Mouse (Mus musculus): ENCODE measurements at regions not wholly inside any gene's neighbourhood (a gene's known extent, or its start where the extent isn't known, plus 50 kb on each side); places are given as distances from the start of the nearest gene placed in this dataset.

- ATAC-seq (replicated peaks; ENCODE audit: insufficient number of reproducible peaks, low FRiP score, low TSS enrichment, low read depth) (no peak), DNase-seq (ENCODE audit: low spot score) (no peak)
- no peaks in the 10 kb centered on the region for H3K9me3 ChIP-seq (replicated peaks; ENCODE audit: control insufficient read depth, low read length)
- H3K27me3 ChIP-seq (ENCODE audit: control insufficient read depth, insufficient read depth, low read length): no peaks in the 10 kb centered on the region
- no peak overlapping the region for H3K4me3 ChIP-seq (ENCODE audit: low read depth, low read length)
- H3K27ac ChIP-seq (replicated peaks; ENCODE audit: low read depth, low read length): no peak overlapping the region
- H3K36me3 ChIP-seq (replicated peaks; ENCODE audit: control insufficient read depth, insufficient read depth, low read depth, low read length): no peaks in the 10 kb centered on the region
- WGBS: 45% methylated on average over 2 of the region's 2 CpGs
- H3K9ac ChIP-seq (replicated peaks; ENCODE audit: low read length): no peak overlapping the region
- no peaks in the 10 kb centered on the region for H3K4me1 ChIP-seq (ENCODE audit: control insufficient read depth, insufficient read depth, low read length)
- H3K4me2 ChIP-seq (ENCODE audit: low read depth, low read length): no peak overlapping the region
These were observed 63.0 kb downstream of the Kbtbd8 start for GRCm38 (mm10) chr6:95179993-95180392.

- Histone ChIP-seq H3K9me3 (replicated peaks; ENCODE audit: control insufficient read depth, low read length) (no peaks in the 10 kb centered on the region), H3K9ac (replicated peaks; ENCODE audit: low read length) (no peak overlapping the region), H3K36me3 (replicated peaks; ENCODE audit: control insufficient read depth, insufficient read depth, low read depth, low read length) (no peaks in the 10 kb centered on the region), H3K27ac (replicated peaks; ENCODE audit: low read depth, low read length) (no peak overlapping the region), H3K4me2 (ENCODE audit: low read depth, low read length) (no peak overlapping the region), H3K4me3 (ENCODE audit: low read depth, low read length) (no peak overlapping the region), H3K27me3 (ENCODE audit: control insufficient read depth, insufficient read depth, low read length) (no peaks in the 10 kb centered on the region), H3K4me1 (ENCODE audit: control insufficient read depth, insufficient read depth, low read length) (no peaks in the 10 kb centered on the region)
- ATAC-seq (replicated peaks; ENCODE audit: insufficient number of reproducible peaks, low FRiP score, low TSS enrichment, low read depth) (no peak), DNase-seq (ENCODE audit: low spot score) (no peak)
- 14% methylated on average over 1 of the region's 1 CpGs for WGBS
These were observed 65.2 kb downstream of the Kbtbd8 start for GRCm38 (mm10) chr6:95182238-95182637.

GRCm38 (mm10) chr6:95185074-95185931, 68.3 kb downstream of the Kbtbd8 start:
- Histone ChIP-seq H3K36me3 (replicated peaks; ENCODE audit: control insufficient read depth, insufficient read depth, low read depth, low read length) (no peaks in the 10 kb centered on the region), H3K9ac (replicated peaks; ENCODE audit: low read length) (no peak overlapping the region), H3K9me3 (replicated peaks; ENCODE audit: control insufficient read depth, low read length) (no peaks in the 10 kb centered on the region), H3K27ac (replicated peaks; ENCODE audit: low read depth, low read length) (no peak overlapping the region), H3K27me3 (ENCODE audit: control insufficient read depth, insufficient read depth, low read length) (no peaks in the 10 kb centered on the region), H3K4me3 (ENCODE audit: low read depth, low read length) (no peak overlapping the region), H3K4me1 (ENCODE audit: control insufficient read depth, insufficient read depth, low read length) (no peaks in the 10 kb centered on the region), H3K4me2 (ENCODE audit: low read depth, low read length) (no peak overlapping the region)
- DNase-seq (ENCODE audit: low spot score) (no peak), ATAC-seq (replicated peaks; ENCODE audit: insufficient number of reproducible peaks, low FRiP score, low TSS enrichment, low read depth) (no peak)
- 69% methylated on average over 7 of the region's 7 CpGs for WGBS

GRCm38 (mm10) chr6:95196631-95197030, 79.6 kb downstream of the Kbtbd8 start:
- H3K27me3 ChIP-seq (ENCODE audit: control insufficient read depth, insufficient read depth, low read length): no peaks in the 10 kb centered on the region
- ATAC-seq (replicated peaks; ENCODE audit: insufficient number of reproducible peaks, low FRiP score, low TSS enrichment, low read depth): no peak

GRCm38 (mm10) chr6:95198611-95199010, 81.6 kb downstream of the Kbtbd8 start:
- Histone ChIP-seq H3K4me3 (ENCODE audit: low read depth, low read length) (no peak overlapping the region), H3K9me3 (replicated peaks; ENCODE audit: control insufficient read depth, low read length) (no peaks in the 10 kb centered on the region), H3K27me3 (ENCODE audit: control insufficient read depth, insufficient read depth, low read length) (no peaks in the 10 kb centered on the region), H3K9ac (replicated peaks; ENCODE audit: low read length) (no peak overlapping the region), H3K27ac (replicated peaks; ENCODE audit: low read depth, low read length) (no peak overlapping the region), H3K4me2 (ENCODE audit: low read depth, low read length) (no peak overlapping the region), H3K4me1 (ENCODE audit: control insufficient read depth, insufficient read depth, low read length) (no peaks in the 10 kb centered on the region), H3K36me3 (replicated peaks; ENCODE audit: control insufficient read depth, insufficient read depth, low read depth, low read length) (no peaks in the 10 kb centered on the region)
- DNase-seq (ENCODE audit: low spot score): no peak
- 80% methylated on average over 6 of the region's 6 CpGs for WGBS
- no peak for ATAC-seq (replicated peaks; ENCODE audit: insufficient number of reproducible peaks, low FRiP score, low TSS enrichment, low read depth)

More at GRCm38 (mm10) chr6:95196631-95197030, 79.6 kb downstream of the Kbtbd8 start:
- no peaks in the 10 kb centered on the region for H3K4me1 ChIP-seq (ENCODE audit: control insufficient read depth, insufficient read depth, low read length)
- WGBS: 76% methylated on average over 2 of the region's 2 CpGs
- H3K27ac ChIP-seq (replicated peaks; ENCODE audit: low read depth, low read length): no peak overlapping the region
- no peak for DNase-seq (ENCODE audit: low spot score)
- H3K4me2 ChIP-seq (ENCODE audit: low read depth, low read length): no peak overlapping the region
- no peak overlapping the region for H3K9ac ChIP-seq (replicated peaks; ENCODE audit: low read length)
- no peaks in the 10 kb centered on the region for H3K36me3 ChIP-seq (replicated peaks; ENCODE audit: control insufficient read depth, insufficient read depth, low read depth, low read length)
- no peaks in the 10 kb centered on the region for H3K9me3 ChIP-seq (replicated peaks; ENCODE audit: control insufficient read depth, low read length)
- H3K4me3 ChIP-seq (ENCODE audit: low read depth, low read length): no peak overlapping the region

GRCm38 (mm10) chr6:95202291-95202790, 85.3 kb downstream of the Kbtbd8 start:
- H3K36me3 ChIP-seq (replicated peaks; ENCODE audit: control insufficient read depth, insufficient read depth, low read depth, low read length): no peaks in the 10 kb centered on the region
- no peaks in the 10 kb centered on the region for H3K4me1 ChIP-seq (ENCODE audit: control insufficient read depth, insufficient read depth, low read length)
- ATAC-seq (replicated peaks; ENCODE audit: insufficient number of reproducible peaks, low FRiP score, low TSS enrichment, low read depth) (peak; percentile 63; the same call in 1 of the 2 replicates), DNase-seq (ENCODE audit: low spot score) (peak; percentile 56)
- WGBS: 21% methylated on average over 6 of the region's 6 CpGs
- H3K9ac ChIP-seq (replicated peaks; ENCODE audit: low read length): no peak overlapping the region
- no peaks in the 10 kb centered on the region for H3K27me3 ChIP-seq (ENCODE audit: control insufficient read depth, insufficient read depth, low read length)
- no peaks in the 10 kb centered on the region for H3K9me3 ChIP-seq (replicated peaks; ENCODE audit: control insufficient read depth, low read length)
- H3K27ac ChIP-seq (replicated peaks; ENCODE audit: low read depth, low read length): peak overlapping the region; percentile 25; the same call in 1 of the 2 replicates
- H3K4me2 ChIP-seq (ENCODE audit: low read depth, low read length): no peak overlapping the region
- no peak overlapping the region for H3K4me3 ChIP-seq (ENCODE audit: low read depth, low read length)

GRCm38 (mm10) chr6:95202978-95203377, 85.9 kb downstream of the Kbtbd8 start:
- H3K27ac ChIP-seq (replicated peaks; ENCODE audit: low read depth, low read length): no peak overlapping the region
- no peaks in the 10 kb centered on the region for H3K36me3 ChIP-seq (replicated peaks; ENCODE audit: control insufficient read depth, insufficient read depth, low read depth, low read length)
- H3K27me3 ChIP-seq (ENCODE audit: control insufficient read depth, insufficient read depth, low read length): no peaks in the 10 kb centered on the region
- ATAC-seq (replicated peaks; ENCODE audit: insufficient number of reproducible peaks, low FRiP score, low TSS enrichment, low read depth) (peak; percentile 76; the same call in 1 of the 2 replicates), DNase-seq (ENCODE audit: low spot score) (peak; percentile 38)
- H3K4me1 ChIP-seq (ENCODE audit: control insufficient read depth, insufficient read depth, low read length): no peaks in the 10 kb centered on the region
- no peak overlapping the region for H3K4me3 ChIP-seq (ENCODE audit: low read depth, low read length)
- H3K9me3 ChIP-seq (replicated peaks; ENCODE audit: control insufficient read depth, low read length): no peaks in the 10 kb centered on the region
- no peak overlapping the region for H3K9ac ChIP-seq (replicated peaks; ENCODE audit: low read length)
- 59% methylated on average over 9 of the region's 9 CpGs for WGBS
- H3K4me2 ChIP-seq (ENCODE audit: low read depth, low read length): no peak overlapping the region

- Histone ChIP-seq H3K27ac (replicated peaks; ENCODE audit: low read depth, low read length) (no peak overlapping the region), H3K4me3 (ENCODE audit: low read depth, low read length) (no peak overlapping the region), H3K36me3 (replicated peaks; ENCODE audit: control insufficient read depth, insufficient read depth, low read depth, low read length) (no peaks in the 10 kb centered on the region), H3K27me3 (ENCODE audit: control insufficient read depth, insufficient read depth, low read length) (no peaks in the 10 kb centered on the region), H3K4me2 (ENCODE audit: low read depth, low read length) (no peak overlapping the region), H3K9me3 (replicated peaks; ENCODE audit: control insufficient read depth, low read length) (no peaks in the 10 kb centered on the region), H3K9ac (replicated peaks; ENCODE audit: low read length) (no peak overlapping the region), H3K4me1 (ENCODE audit: control insufficient read depth, insufficient read depth, low read length) (no peaks in the 10 kb centered on the region)
- ATAC-seq (replicated peaks; ENCODE audit: insufficient number of reproducible peaks, low FRiP score, low TSS enrichment, low read depth): no peak
- no peak for DNase-seq (ENCODE audit: low spot score)
- WGBS: 54% methylated on average over 3 of the region's 3 CpGs
These were observed 87.2 kb downstream of the Kbtbd8 start for GRCm38 (mm10) chr6:95204231-95204630.

Data from embryonic facial prominence, embryonic 11.5 days (tissue).